Mouse (Mus musculus): ENCODE data around the gene Lpp.

DNA sequence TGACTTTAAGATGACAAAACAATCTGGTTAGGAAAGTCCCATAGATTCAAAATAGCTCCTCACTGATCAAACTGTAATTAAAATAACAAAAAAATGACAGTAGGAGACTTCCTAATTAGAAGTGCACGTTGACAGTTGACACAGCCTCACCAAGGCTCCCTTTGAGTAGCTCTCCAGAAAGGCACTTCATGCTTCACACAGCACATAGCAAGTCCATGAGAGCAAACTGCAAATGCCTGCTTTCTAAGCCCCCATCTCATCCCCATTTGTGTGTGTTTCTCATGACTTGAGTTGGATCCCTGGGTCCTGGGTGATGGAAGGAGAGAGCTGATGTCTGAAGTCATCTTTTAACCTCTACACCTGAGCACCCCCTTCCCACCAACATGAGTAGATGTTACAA, 78.5 kb downstream of the Lpp start:
- TF ChIP-seq POLR2A (IDR thresholded peaks at IDR 0.05; ENCODE audit: control insufficient read depth, extremely low read depth, insufficient read depth, low read length, poor library complexity) (no peak), CTCF (IDR thresholded peaks at IDR 0.05; ENCODE audit: borderline replicate concordance, control insufficient read depth, extremely low read depth, insufficient read depth, low read length, poor library complexity) (no peak)

Data from thymus, adult 2 months (tissue).